Mouse (Mus musculus) kidney, adult 8-10 months (tissue): ENCODE measurements around the gene Gm47985.
"Not testable (repeated sequence)": the region's sequence is repeated elsewhere in the genome, so short reads cannot be mapped to it uniquely, and the experiment has no call there.

Experiments
- DNase-seq, 2 experiments: peaks; one replicate each; pipeline ENCODE4 v3.0.0; 2022

The Gm47985 gene

GRCm38 (mm10) chr1:151182266-151182665 lies at the start of gene Gm47985:
Gene Gm47985 (plus strand): TSS chr1:151182537.
- DNase-seq: not testable (repeated sequence)

- no peak for DNase-seq
These were observed 49.7 kb upstream of the Gm47985 start for GRCm38 (mm10) chr1:151132686-151133085.

GRCm38 (mm10) chr1:151138388-151138787 lies 43.9 kb upstream of the Gm47985 start:
- no peak for DNase-seq

GRCm38 (mm10) chr1:151140956-151141355 lies 41.4 kb upstream of the Gm47985 start:
- no peak for DNase-seq

- no peak for DNase-seq
These were observed 37.7 kb upstream of the Gm47985 start for GRCm38 (mm10) chr1:151144471-151145146.

GRCm38 (mm10) chr1:151147801-151148200 lies 34.5 kb upstream of the Gm47985 start:
- DNase-seq: peak; percentile 70 to 72

GRCm38 (mm10) chr1:151150211-151150610 lies 32.1 kb upstream of the Gm47985 start:
- DNase-seq: peak in 1 of 2 experiments; percentile 52

GRCm38 (mm10) chr1:151151089-151151488 lies 31.2 kb upstream of the Gm47985 start:
- no peak for DNase-seq

- peak in 1 of 2 experiments; percentile 70 for DNase-seq
These were observed 29.2 kb upstream of the Gm47985 start for GRCm38 (mm10) chr1:151153056-151153652.

GRCm38 (mm10) chr1:151154131-151154530 lies 28.2 kb upstream of the Gm47985 start:
- DNase-seq: peak in 1 of 2 experiments; percentile 34

- no peak for DNase-seq
These were observed 26.2 kb upstream of the Gm47985 start for GRCm38 (mm10) chr1:151156129-151156528.

- no peak for DNase-seq
These were observed 25.3 kb upstream of the Gm47985 start for GRCm38 (mm10) chr1:151156777-151157632.

GRCm38 (mm10) chr1:151157963-151158856 lies 24.1 kb upstream of the Gm47985 start:
- peak; percentile 89 to 92 for DNase-seq

GRCm38 (mm10) chr1:151158857-151159510 lies 23.4 kb upstream of the Gm47985 start:
- DNase-seq: no peak

- no peak for DNase-seq
These were observed 16.3 kb upstream of the Gm47985 start for GRCm38 (mm10) chr1:151166031-151166430.

GRCm38 (mm10) chr1:151167297-151168047 lies 14.9 kb upstream of the Gm47985 start:
- no peak for DNase-seq

GRCm38 (mm10) chr1:151168637-151169036 lies 13.7 kb upstream of the Gm47985 start:
- DNase-seq: no peak

- DNase-seq: no peak
These were observed 10.5 kb upstream of the Gm47985 start for GRCm38 (mm10) chr1:151171572-151172461.

GRCm38 (mm10) chr1:151177030-151177936 lies 5.1 kb upstream of the Gm47985 start:
- DNase-seq: peak; percentile 66 to 81
